Mouse (Mus musculus): ENCODE measurements around the gene Dysf. TPM values are rescaled to one million over a fixed set of nuclear protein-coding genes. Genes with fewer than 3 reads are reported as not detected.

Dysf gene
- polyA plus RNA-seq, 2 experiments: 13.2 to 16.5 TPM

GRCm38 (mm10) chr6:84018906-84019550 lies 10.6 kb downstream of the Dysf start:
- Histone ChIP-seq H3K9me3 (ENCODE audit: control insufficient read depth, low read length) (no peaks in the 10 kb centered on the region), H3K27ac (replicated peaks; ENCODE audit: low read depth, low read length) (no peak overlapping the region), H3K36me3 (ENCODE audit: control insufficient read depth, insufficient read depth, low read length) (no peaks in the 10 kb centered on the region), H3K4me2 (replicated peaks; ENCODE audit: low read depth, low read length, severe bottlenecking) (peak overlapping the region; percentile 67), H3K4me1 (ENCODE audit: control insufficient read depth, insufficient read depth, low read length) (peaks cover 9% of the 10 kb centered on the region; the same call in 1 of the 2 replicates), H3K9ac (ENCODE audit: low read depth, low read length, severe bottlenecking) (peak overlapping the region; percentile 12; the same call in 1 of the 2 replicates), H3K4me3 (replicated peaks; ENCODE audit: low read length) (peak overlapping the region; percentile 28), H3K27me3 (ENCODE audit: control insufficient read depth, insufficient read depth, low read length) (no peaks in the 10 kb centered on the region)
- DNase-seq (ENCODE audit: low spot score): peak; percentile 62
- 2% methylated on average over 28 of the region's 28 CpGs for WGBS
- peak; percentile 74 for ATAC-seq (ENCODE audit: low FRiP score, low read depth)
- TF ChIP-seq POLR2A (IDR thresholded peaks at IDR 0.05; ENCODE audit: borderline replicate concordance, extremely low read depth, insufficient read depth, insufficient read length): no peak

GRCm38 (mm10) chr6:84020002-84020401 lies 11.6 kb downstream of the Dysf start:
- Histone ChIP-seq H3K27me3 (ENCODE audit: control insufficient read depth, insufficient read depth, low read length) (no peaks in the 10 kb centered on the region), H3K4me2 (replicated peaks; ENCODE audit: low read depth, low read length, severe bottlenecking) (no peak overlapping the region), H3K4me3 (replicated peaks; ENCODE audit: low read length) (0 out of 2 replicates have a peak overlapping the region, but pooled peaks have one; percentile 28), H3K9ac (ENCODE audit: low read depth, low read length, severe bottlenecking) (no peak overlapping the region), H3K9me3 (ENCODE audit: control insufficient read depth, low read length) (no peaks in the 10 kb centered on the region), H3K27ac (replicated peaks; ENCODE audit: low read depth, low read length) (no peak overlapping the region), H3K4me1 (ENCODE audit: control insufficient read depth, insufficient read depth, low read length) (peaks cover 9% of the 10 kb centered on the region; the same call in 1 of the 2 replicates), H3K36me3 (ENCODE audit: control insufficient read depth, insufficient read depth, low read length) (no peaks in the 10 kb centered on the region)
- no peak for TF ChIP-seq POLR2A (IDR thresholded peaks at IDR 0.05; ENCODE audit: borderline replicate concordance, extremely low read depth, insufficient read depth, insufficient read length)
- WGBS: 70% methylated on average over 4 of the region's 4 CpGs
- DNase-seq (ENCODE audit: low spot score): no peak
- no peak for ATAC-seq (ENCODE audit: low FRiP score, low read depth)

- no peak overlapping the region for H3K4me3 ChIP-seq (replicated peaks; ENCODE audit: low read length)
- peaks cover 6% of the 10 kb centered on the region; the same call in 1 of the 2 replicates for H3K4me1 ChIP-seq (ENCODE audit: control insufficient read depth, insufficient read depth, low read length)
- H3K9me3 ChIP-seq (ENCODE audit: control insufficient read depth, low read length): no peaks in the 10 kb centered on the region
- no peak overlapping the region for H3K9ac ChIP-seq (ENCODE audit: low read depth, low read length, severe bottlenecking)
- peak; percentile 51; the same call in 1 of the 2 replicates for ATAC-seq (ENCODE audit: low FRiP score, low read depth)
- no peak overlapping the region for H3K4me2 ChIP-seq (replicated peaks; ENCODE audit: low read depth, low read length, severe bottlenecking)
- WGBS: 70% methylated on average over 3 of the region's 3 CpGs
- no peaks in the 10 kb centered on the region for H3K27me3 ChIP-seq (ENCODE audit: control insufficient read depth, insufficient read depth, low read length)
- TF ChIP-seq POLR2A (IDR thresholded peaks at IDR 0.05; ENCODE audit: borderline replicate concordance, extremely low read depth, insufficient read depth, insufficient read length): no peak
- DNase-seq (ENCODE audit: low spot score): no peak
- no peak overlapping the region for H3K27ac ChIP-seq (replicated peaks; ENCODE audit: low read depth, low read length)
- H3K36me3 ChIP-seq (ENCODE audit: control insufficient read depth, insufficient read depth, low read length): no peaks in the 10 kb centered on the region
These were observed 13.6 kb downstream of the Dysf start for GRCm38 (mm10) chr6:84021990-84022389.

GRCm38 (mm10) chr6:84025636-84026035 lies 17.2 kb downstream of the Dysf start:
- Histone ChIP-seq H3K4me2 (replicated peaks; ENCODE audit: low read depth, low read length, severe bottlenecking) (no peak overlapping the region), H3K27ac (replicated peaks; ENCODE audit: low read depth, low read length) (no peak overlapping the region), H3K27me3 (ENCODE audit: control insufficient read depth, insufficient read depth, low read length) (no peaks in the 10 kb centered on the region), H3K9me3 (ENCODE audit: control insufficient read depth, low read length) (no peaks in the 10 kb centered on the region), H3K9ac (ENCODE audit: low read depth, low read length, severe bottlenecking) (no peak overlapping the region), H3K4me1 (ENCODE audit: control insufficient read depth, insufficient read depth, low read length) (no peaks in the 10 kb centered on the region), H3K4me3 (replicated peaks; ENCODE audit: low read length) (no peak overlapping the region), H3K36me3 (ENCODE audit: control insufficient read depth, insufficient read depth, low read length) (no peaks in the 10 kb centered on the region)
- no peak for DNase-seq (ENCODE audit: low spot score)
- no peak for TF ChIP-seq POLR2A (IDR thresholded peaks at IDR 0.05; ENCODE audit: borderline replicate concordance, extremely low read depth, insufficient read depth, insufficient read length)
- WGBS: 83% methylated on average over 3 of the region's 3 CpGs
- no peak for ATAC-seq (ENCODE audit: low FRiP score, low read depth)

GRCm38 (mm10) chr6:84028791-84029190 lies 20.4 kb downstream of the Dysf start:
- Histone ChIP-seq H3K36me3 (ENCODE audit: control insufficient read depth, insufficient read depth, low read length) (no peaks in the 10 kb centered on the region), H3K9me3 (ENCODE audit: control insufficient read depth, low read length) (no peaks in the 10 kb centered on the region), H3K9ac (ENCODE audit: low read depth, low read length, severe bottlenecking) (no peak overlapping the region), H3K4me3 (replicated peaks; ENCODE audit: low read length) (no peak overlapping the region), H3K27me3 (ENCODE audit: control insufficient read depth, insufficient read depth, low read length) (no peaks in the 10 kb centered on the region), H3K27ac (replicated peaks; ENCODE audit: low read depth, low read length) (no peak overlapping the region), H3K4me1 (ENCODE audit: control insufficient read depth, insufficient read depth, low read length) (no peaks in the 10 kb centered on the region), H3K4me2 (replicated peaks; ENCODE audit: low read depth, low read length, severe bottlenecking) (no peak overlapping the region)
- DNase-seq (ENCODE audit: low spot score) (no peak), ATAC-seq (ENCODE audit: low FRiP score, low read depth) (no peak)
- TF ChIP-seq POLR2A (IDR thresholded peaks at IDR 0.05; ENCODE audit: borderline replicate concordance, extremely low read depth, insufficient read depth, insufficient read length): no peak
